Mouse (Mus musculus) frontal cortex, adult (tissue): ENCODE results near the gene Edem3.
"Not testable (repeated sequence)": the region's sequence is repeated elsewhere in the genome, so short reads cannot be mapped to it uniquely, and the experiment has no call there.

Experiments
- ATAC-seq: cut with Nextera tagmentation; 2 replicates; pipeline ENCODE4 v1.9.2; 2017; ENCODE audit warnings: mild to moderate bottlenecking, moderate library complexity, mixed read lengths; ENCODE audit not compliant: low TSS enrichment

Edem3 gene

DNA sequence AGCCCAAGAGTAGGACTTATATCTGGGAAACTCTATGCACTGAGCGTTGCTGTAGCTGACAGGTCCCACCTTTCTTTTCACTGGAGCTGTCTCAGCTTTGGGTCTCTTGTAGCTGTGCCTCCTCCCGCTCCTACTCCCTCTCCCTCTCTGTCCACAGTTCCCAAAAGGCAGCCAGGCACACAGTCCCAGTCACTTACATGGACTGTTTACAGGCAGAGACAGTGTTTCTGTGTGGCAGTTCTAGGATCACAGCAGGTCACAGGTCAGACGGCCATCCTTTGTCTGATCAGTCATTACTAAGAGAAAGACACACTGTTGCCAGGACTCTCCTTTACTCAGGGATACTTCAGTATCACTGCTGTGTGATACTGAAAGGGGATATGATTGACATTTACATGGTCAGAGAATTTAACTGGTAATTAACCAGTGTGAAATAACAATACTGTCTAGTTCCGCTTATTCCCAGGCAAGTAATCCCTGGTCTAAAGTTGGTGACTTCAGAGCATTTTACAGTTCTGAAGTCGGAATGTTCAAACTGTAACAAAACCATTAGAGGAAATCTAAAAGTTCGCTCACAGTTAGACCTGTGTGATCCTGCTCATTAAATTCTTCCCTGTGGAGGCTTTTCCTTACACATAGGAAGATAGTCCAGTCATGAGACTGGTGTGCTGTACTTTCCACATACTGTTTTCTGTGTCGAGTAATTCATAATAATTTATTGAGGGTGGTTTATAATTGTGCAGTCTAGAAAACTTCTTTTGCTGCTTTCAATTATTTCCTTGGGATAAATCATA, 55.7 kb downstream of the Edem3 start:
- no peak for ATAC-seq

DNA sequence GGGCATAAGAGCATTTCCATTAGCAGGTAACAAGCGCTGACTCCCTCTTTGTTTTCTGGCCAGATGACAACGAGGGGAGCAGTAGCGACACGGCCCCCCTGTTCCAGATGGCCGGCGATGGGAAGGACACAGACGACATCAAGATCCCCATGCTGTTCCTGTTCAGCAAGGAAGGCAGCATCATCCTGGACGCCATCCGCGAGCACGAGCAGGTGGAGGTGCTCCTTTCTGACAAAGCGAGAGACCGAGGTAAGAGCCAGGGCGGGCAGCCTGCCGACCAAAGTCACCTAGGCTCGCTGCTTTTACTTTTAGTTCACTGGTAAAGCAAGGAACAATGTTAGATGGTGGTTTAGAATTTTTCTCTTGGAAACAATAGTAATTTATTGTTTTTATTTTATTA, 56.3 kb downstream of the Edem3 start:
- ATAC-seq: no peak

GRCm38 (mm10) chr1:151812004-151812712, 57.0 kb downstream of the Edem3 start:
- ATAC-seq: no peak

GRCm38 (mm10) chr1:151816051-151816450, 60.9 kb downstream of the Edem3 start:
- ATAC-seq: no peak

GRCm38 (mm10) chr1:151819190-151819589, 64.0 kb downstream of the Edem3 start:
- no peak for ATAC-seq

DNA sequence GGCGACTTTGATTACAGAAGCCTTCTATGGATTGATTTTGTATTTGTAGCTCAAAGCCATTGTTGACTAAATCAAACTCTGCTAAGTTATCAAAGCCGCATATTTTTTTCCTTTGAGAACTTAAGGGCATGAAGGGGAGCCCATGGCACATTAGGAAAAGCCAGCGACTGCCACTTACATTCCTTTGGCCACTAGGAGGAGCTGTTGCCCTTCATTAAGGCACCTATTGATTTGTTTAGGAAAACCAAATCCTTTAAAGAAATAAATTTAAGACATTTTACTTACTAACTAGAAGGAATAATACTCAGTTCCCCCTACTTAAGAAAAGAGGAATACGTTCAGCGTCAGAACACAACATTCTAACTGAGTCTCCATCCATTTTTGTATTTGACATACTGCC, 65.3 kb downstream of the Edem3 start:
- no peak for ATAC-seq

GRCm38 (mm10) chr1:151825065-151825464, 69.9 kb downstream of the Edem3 start:
- peak; percentile 88 for ATAC-seq

DNA sequence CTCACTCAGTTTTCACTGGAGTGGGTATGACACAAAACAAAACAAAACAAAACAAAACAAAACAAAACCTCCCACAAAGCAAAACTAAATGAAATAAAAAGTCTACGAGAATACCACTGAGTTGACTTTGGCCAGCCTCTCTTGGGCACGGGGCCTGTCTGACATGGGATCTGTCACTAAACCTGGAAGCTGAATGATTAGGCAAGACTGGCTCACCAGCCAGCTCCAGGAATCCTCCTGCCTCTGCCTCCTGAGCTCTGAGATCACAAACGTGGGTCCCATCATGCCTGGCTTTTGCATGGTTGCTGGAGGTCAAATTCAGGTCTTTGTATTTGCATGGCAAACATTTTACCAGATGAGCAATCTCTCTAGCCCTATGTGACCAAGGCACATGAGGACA, 76.6 kb downstream of the Edem3 start:
- no peak for ATAC-seq

GRCm38 (mm10) chr1:151835261-151835660, 80.1 kb downstream of the Edem3 start:
- no peak for ATAC-seq

DNA sequence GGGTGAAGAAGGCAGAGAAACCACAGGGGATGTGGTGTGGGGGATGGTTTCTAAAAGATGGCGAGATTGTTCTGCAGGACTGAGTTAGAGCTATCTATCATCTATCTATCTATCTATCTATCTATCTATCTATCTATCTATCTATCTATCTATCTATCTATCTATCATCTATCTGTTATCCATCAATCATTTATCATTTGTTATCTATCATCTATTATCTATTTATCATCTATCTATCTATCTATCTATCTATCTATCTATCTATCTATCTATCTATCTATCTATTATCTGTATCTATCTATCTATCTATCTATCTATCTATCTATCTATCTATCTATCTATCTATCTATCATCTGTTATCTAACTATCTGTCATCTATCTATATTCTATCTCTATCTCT, 85.2 kb downstream of the Edem3 start:
- not testable (repeated sequence) for ATAC-seq

DNA sequence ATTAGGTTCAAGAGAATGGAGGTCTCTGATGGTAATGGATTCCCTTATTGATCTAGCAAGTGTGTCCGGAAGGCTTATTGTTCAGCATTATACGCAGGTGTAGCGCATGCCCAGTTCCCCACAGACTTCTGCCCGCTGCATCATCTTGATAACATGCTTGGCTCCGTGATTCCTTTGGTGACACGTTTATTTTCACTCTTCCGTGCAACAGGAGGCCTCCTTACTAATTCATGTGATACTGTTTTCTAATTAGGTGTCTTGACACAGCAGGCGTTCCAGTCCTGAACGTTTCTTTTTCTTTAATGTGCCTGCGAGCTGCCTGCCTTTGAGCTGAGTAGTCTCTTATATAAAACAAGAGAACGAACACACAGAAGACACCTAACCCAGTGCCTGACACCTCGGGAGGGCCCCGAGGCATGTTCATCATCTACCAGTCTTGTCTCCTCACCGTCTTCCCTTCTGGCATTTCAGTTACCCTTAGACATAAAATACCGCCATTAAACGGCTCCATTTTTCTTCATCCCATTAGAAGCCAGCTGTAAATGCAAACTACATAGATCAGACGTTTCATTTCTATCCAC, 90.2 kb downstream of the Edem3 start:
- ATAC-seq: peak; percentile 7; the same call in 1 of the 2 replicates

- ATAC-seq: peak; percentile 76
Observed at GRCm38 (mm10) chr1:151845926-151846782, 91.0 kb downstream of the Edem3 start.

DNA sequence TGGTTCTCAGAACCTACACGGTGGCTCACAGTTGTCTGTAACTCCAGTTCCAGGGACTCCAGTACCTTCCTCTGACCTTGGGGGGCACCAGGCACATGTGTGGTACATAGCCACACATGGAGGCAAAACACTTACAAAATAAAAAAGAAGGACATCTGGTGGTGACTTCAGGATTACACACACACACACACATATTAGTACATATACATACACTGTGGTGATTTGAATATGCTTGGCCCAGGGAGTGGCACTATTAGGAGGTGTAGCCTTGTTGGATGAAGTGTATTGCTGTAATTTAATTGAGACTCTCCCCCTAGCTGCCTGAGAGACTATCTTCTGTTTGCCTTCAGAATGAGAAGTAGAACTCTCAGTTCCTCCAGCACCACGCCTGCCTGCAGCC, 93.1 kb downstream of the Edem3 start:
- no peak for ATAC-seq

GRCm38 (mm10) chr1:151849993-151850608, 94.9 kb downstream of the Edem3 start:
- ATAC-seq: no peak

DNA sequence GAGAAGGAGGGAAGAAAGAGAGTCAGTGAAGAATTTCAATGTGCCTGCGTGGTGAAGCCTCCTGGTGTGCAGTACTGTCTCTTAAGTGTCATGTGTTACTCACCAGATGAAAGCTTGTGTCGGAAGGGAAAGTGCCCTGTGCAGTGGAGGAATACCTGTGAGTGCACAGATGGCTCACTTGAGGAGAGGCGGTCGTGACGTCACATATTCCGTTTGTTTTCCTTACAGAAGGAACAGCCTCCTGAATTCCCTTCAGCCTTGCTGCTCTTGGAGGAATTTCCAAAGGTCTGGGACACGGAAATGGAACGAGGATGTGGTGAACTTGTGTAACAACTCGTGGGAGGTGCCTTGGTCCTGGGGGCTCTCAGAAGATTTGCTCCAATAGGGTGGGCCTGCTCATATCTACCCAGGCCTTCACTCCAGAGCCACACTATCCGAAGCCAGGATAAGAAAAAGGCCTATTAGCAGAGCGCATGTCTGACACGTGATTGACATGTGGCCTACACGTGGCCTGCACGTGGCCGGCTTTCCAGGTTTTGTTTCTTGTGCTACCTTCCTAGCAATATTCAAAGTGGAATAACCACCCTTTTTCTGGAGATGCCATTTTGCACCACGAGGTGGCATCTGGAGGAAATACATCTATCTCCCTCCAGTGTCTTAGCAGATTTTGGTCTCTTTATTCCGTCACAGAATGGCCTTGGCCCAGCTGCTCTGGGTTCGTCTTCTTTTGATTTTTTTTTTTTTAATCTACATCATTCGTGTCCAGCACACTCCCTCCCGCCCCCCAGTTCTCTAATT, 96.1 kb downstream of the Edem3 start:
- ATAC-seq: no peak

DNA sequence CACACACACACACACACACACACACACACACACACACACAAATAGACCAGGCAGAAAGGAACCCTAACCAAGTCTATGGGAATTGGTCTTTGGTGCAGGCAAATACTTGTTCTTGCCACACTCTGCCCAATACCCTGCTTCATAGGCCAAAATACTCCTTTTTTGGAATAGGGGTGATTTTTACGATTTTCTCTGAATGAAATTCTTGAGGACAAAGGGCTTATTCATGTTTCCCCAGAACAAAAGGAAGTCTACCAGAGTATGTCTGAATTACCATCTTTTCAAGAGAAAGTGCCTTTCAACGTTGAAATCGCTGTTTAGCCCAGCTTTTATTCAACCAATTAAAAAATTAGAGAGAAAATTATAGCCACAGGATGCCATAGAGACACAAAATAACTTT, 96.8 kb downstream of the Edem3 start:
- no peak for ATAC-seq

DNA sequence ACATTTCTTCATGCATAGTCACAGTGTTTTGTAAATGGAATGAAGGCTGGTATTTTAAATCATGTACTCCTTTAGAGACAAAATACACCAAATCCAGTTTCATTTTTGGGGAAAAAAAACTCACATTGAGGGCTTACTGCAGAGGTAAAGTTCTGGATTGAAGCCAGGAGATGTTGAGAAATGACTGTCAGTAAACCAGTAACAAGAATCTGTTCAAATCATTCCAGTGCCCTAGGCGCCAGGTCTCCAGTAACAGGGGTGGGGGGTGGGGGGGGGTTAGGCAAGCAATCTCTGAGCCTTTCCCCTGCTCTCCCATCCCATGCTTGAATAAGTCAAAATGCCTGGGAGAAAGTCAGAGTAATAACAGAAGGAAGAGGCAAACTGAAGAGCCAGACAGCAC, 100.4 kb downstream of the Edem3 start:
- no peak for ATAC-seq

- ATAC-seq: no peak
Observed at GRCm38 (mm10) chr1:151858474-151858873, 103.3 kb downstream of the Edem3 start.

DNA sequence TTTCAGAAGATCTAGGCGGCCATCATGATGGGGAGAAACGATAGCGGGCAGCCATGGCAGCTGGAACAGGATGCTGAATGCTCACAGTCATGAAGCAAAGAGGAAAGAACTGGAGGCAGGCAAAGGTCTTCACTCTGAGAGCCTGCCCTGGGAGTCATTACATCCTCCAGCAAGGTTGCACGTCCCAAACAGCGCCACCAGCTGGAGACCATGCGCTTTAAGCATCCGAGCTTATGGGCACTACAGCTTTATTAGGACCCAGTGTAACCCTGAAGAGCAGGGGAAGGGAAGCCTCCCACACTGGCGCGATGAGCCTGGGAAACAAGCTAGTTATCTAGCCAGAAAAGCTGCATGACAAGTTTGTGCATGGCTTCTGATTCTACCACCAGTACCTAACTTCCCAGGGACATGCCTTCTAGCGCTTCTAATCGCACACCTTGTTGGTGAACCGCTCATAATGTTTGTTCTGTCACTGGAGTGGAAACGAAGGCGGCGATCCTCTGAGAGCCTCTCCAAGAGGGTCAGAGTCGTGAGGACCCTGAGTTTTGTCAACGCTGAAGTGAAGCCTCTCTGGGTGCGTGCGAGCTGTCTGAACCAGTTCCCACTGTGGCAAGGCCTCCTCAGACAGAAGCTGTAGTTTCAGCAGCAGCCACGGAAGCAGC, 106.3 kb downstream of the Edem3 start:
- no peak for ATAC-seq

DNA sequence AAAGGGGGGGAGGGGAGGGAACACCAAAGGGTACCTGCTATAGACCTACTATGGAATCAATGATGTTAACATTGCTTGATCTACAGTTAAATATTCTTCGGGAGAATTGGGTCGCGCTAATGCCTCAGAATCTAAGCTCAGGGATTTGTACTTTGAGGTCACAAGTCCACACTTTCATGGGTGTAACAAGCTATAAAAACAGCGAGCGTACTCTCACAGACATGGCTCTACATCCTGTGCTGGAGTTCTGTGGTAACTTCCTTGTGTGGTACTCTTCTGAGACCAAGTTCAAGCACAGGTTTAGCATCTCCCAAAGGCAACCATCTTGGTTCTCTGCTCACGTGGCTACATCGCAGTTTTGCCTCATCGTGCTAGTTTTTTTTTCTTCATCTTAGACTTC, 106.9 kb downstream of the Edem3 start:
- ATAC-seq: no peak
